Mouse (Mus musculus): Measurements from ENCODE around the gene Ccar1. TPM values are rescaled to one million over a fixed set of nuclear protein-coding genes. Genes with fewer than 3 reads are reported as not detected.

Ccar1 gene
- polyA plus RNA-seq (2016; fragmentation: Nextera tagmentation; extraction: Ambion mirVana): 151 and 157 TPM in 2 replicates

GRCm38 (mm10) chr10:62792177-62793090 is at the start of gene Ccar1:
Gene Ccar1 (minus strand): TSS chr10:62792286.
- Histone ChIP-seq H3K4me1 (peaks cover 19% of the 10 kb centered on the region), H3K27me3 (no peaks in the 10 kb centered on the region), H3K4me3 (peak within 1 kb of the TSS; percentile 100), H3K36me3 (peaks cover 29% of the 10 kb centered on the region), H3K4me2 (replicated peaks) (peak within 1 kb of the TSS; percentile 73), H3K27ac (replicated peaks) (peak within 1 kb of the TSS; percentile 96), H3K9me3 (no peaks in the 10 kb centered on the region), H3K9ac (replicated peaks) (peak within 1 kb of the TSS; percentile 99)
- ATAC-seq (ENCODE audit: low FRiP score, low read depth): peak; percentile 99
- WGBS: 3% methylated on average over 55 of the region's 55 CpGs

GRCm38 (mm10) chr10:62840687-62841086 is 48.6 kb upstream of the Ccar1 start:
- ATAC-seq (ENCODE audit: low FRiP score, low read depth): no peak
- Histone ChIP-seq H3K4me1 (no peaks in the 10 kb centered on the region), H3K4me3 (no peak overlapping the region), H3K4me2 (replicated peaks) (no peak overlapping the region), H3K27ac (replicated peaks) (no peak overlapping the region), H3K36me3 (peaks cover 30% of the 10 kb centered on the region), H3K9ac (replicated peaks) (no peak overlapping the region), H3K27me3 (no peaks in the 10 kb centered on the region), H3K9me3 (no peaks in the 10 kb centered on the region)
- WGBS: 97% methylated on average over 7 of the region's 7 CpGs

DNA sequence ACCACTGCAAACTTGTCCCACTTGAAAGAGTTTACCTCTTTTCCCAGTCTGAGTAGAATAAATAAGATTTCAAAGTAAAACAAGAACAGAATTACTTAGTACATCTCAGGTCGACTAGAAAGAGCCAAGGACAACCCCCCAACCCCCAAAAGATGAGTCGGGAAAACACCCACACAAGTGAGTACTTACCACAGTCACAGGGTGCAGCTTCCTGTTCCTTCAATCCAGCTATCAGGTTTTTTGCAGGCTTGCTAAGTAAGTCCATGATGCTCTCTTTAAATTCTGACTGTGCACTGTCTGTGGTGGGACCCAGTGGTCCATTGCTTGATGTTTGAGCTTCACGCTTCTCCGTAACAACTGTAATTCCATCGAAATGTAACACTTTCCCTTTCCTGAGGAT is 45.9 kb upstream of the Ccar1 start:
- H3K9me3 ChIP-seq: no peaks in the 10 kb centered on the region
- H3K27ac ChIP-seq (replicated peaks): no peak overlapping the region
- H3K4me1 ChIP-seq: no peaks in the 10 kb centered on the region
- no peak for ATAC-seq (ENCODE audit: low FRiP score, low read depth)
- no peak overlapping the region for H3K4me3 ChIP-seq
- peaks cover 36% of the 10 kb centered on the region for H3K36me3 ChIP-seq
- H3K9ac ChIP-seq (replicated peaks): no peak overlapping the region
- 94% methylated on average over 5 of the region's 5 CpGs for WGBS
- H3K4me2 ChIP-seq (replicated peaks): no peak overlapping the region
- no peaks in the 10 kb centered on the region for H3K27me3 ChIP-seq

DNA sequence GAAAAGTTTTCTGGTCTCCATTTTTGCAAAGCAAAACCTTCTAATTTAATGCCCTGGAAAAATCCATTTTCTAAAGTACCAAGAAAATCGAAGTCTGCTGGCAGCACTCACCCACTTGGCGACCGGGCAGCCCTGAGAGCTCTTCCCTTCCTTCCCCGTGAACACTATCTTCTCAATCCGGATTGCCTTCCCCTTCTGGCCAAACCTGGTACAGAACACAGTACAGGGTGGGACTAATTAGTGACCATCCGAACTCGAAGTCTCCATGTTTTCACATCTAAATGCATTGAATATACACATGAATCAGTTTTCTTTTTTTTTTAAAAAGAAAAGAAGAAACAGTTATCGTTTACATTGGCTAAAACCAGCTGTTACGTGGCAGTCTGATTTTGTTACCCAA is 40.7 kb upstream of the Ccar1 start:
- Histone ChIP-seq H3K4me2 (replicated peaks) (no peak overlapping the region), H3K9me3 (no peaks in the 10 kb centered on the region), H3K4me1 (no peaks in the 10 kb centered on the region), H3K27ac (replicated peaks) (no peak overlapping the region), H3K4me3 (no peak overlapping the region), H3K9ac (replicated peaks) (no peak overlapping the region), H3K27me3 (no peaks in the 10 kb centered on the region), H3K36me3 (peaks cover 10% of the 10 kb centered on the region)
- WGBS: 84% methylated on average over 9 of the region's 9 CpGs
- no peak for ATAC-seq (ENCODE audit: low FRiP score, low read depth)

DNA sequence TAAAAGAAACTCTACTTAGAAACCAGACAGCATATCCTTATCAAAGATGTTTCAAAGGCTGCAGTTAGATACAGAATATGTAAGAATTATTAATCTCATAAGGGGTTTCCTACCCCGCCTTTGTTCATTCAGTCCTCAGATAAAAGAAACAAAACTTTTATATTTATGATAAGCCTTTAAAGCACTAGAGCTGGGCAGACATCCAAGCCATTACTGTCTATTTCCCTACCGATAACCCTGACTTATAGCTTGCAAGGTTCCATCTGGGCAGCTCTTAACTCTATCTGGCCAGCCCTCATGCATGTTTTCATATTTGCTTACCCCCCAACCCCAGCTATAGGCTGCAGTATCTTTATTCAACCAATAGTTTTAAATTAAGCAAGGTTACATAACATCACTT is 39.5 kb upstream of the Ccar1 start:
- H3K36me3 ChIP-seq: peaks cover 14% of the 10 kb centered on the region
- H3K9me3 ChIP-seq: no peaks in the 10 kb centered on the region
- 97% methylated on average over 2 of the region's 2 CpGs for WGBS
- ATAC-seq (ENCODE audit: low FRiP score, low read depth): no peak
- no peak overlapping the region for H3K9ac ChIP-seq (replicated peaks)
- H3K27me3 ChIP-seq: no peaks in the 10 kb centered on the region
- no peaks in the 10 kb centered on the region for H3K4me1 ChIP-seq
- no peak overlapping the region for H3K4me2 ChIP-seq (replicated peaks)
- H3K4me3 ChIP-seq: no peak overlapping the region
- no peak overlapping the region for H3K27ac ChIP-seq (replicated peaks)

- WGBS: 84% methylated on average over 8 of the region's 8 CpGs
- H3K27ac ChIP-seq (replicated peaks): no peak overlapping the region
- H3K27me3 ChIP-seq: no peaks in the 10 kb centered on the region
- H3K9ac ChIP-seq (replicated peaks): no peak overlapping the region
- H3K9me3 ChIP-seq: no peaks in the 10 kb centered on the region
- no peaks in the 10 kb centered on the region for H3K4me1 ChIP-seq
- no peak for ATAC-seq (ENCODE audit: low FRiP score, low read depth)
- H3K4me2 ChIP-seq (replicated peaks): no peak overlapping the region
- H3K4me3 ChIP-seq: no peak overlapping the region
- H3K36me3 ChIP-seq: peaks cover 23% of the 10 kb centered on the region
These were observed 32.4 kb upstream of the Ccar1 start for GRCm38 (mm10) chr10:62824474-62824873.

DNA sequence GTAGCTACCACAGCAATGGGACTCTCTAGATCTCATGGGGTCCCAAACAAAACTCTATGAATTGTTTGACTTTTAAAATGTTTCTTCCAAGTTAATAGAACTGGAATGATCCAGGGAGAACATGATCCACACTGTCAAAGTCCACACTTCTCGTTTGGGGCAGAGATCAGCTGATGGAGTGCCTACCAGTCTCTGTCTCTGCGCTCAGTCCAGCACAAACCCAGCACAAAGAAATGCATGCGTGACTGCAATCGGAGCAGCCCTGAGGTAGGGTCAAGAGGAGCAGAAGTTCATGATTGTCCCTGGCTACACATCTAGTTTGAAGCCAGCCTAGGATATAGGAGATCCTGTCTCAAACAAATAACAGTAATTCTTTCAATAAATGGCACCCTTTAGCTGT is 31.3 kb upstream of the Ccar1 start:
- ATAC-seq (ENCODE audit: low FRiP score, low read depth): no peak
- H3K4me2 ChIP-seq (replicated peaks): no peak overlapping the region
- peaks cover 34% of the 10 kb centered on the region for H3K36me3 ChIP-seq
- no peaks in the 10 kb centered on the region for H3K4me1 ChIP-seq
- WGBS: 79% methylated on average over 4 of the region's 4 CpGs
- no peak overlapping the region for H3K4me3 ChIP-seq
- no peaks in the 10 kb centered on the region for H3K9me3 ChIP-seq
- no peak overlapping the region for H3K27ac ChIP-seq (replicated peaks)
- no peaks in the 10 kb centered on the region for H3K27me3 ChIP-seq
- H3K9ac ChIP-seq (replicated peaks): no peak overlapping the region

DNA sequence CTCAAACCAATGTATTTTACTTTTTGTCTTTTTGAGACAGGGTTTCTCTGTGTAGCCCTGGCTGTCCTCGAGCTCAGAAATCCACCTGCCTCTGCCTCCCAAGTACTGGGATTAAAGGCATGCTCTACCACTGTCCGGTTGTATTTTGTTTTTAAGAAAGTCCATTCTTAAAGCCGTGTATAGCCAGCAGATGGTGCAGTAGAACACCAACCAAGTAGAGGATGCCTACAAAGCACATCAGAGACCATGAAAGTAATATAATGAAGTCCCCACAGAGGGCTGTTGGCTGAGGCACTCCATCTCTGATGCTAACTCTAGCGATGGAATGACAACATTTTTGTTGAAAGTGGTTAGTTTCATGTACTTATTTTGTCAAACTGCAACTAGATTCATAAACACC is 17.9 kb upstream of the Ccar1 start:
- H3K4me1 ChIP-seq: no peaks in the 10 kb centered on the region
- H3K9me3 ChIP-seq: no peaks in the 10 kb centered on the region
- no peak overlapping the region for H3K4me3 ChIP-seq
- H3K36me3 ChIP-seq: peaks cover 33% of the 10 kb centered on the region
- no peak overlapping the region for H3K4me2 ChIP-seq (replicated peaks)
- no peak overlapping the region for H3K27ac ChIP-seq (replicated peaks)
- H3K9ac ChIP-seq (replicated peaks): no peak overlapping the region
- no peak for ATAC-seq (ENCODE audit: low FRiP score, low read depth)
- 82% methylated on average over 4 of the region's 4 CpGs for WGBS
- H3K27me3 ChIP-seq: no peaks in the 10 kb centered on the region

DNA sequence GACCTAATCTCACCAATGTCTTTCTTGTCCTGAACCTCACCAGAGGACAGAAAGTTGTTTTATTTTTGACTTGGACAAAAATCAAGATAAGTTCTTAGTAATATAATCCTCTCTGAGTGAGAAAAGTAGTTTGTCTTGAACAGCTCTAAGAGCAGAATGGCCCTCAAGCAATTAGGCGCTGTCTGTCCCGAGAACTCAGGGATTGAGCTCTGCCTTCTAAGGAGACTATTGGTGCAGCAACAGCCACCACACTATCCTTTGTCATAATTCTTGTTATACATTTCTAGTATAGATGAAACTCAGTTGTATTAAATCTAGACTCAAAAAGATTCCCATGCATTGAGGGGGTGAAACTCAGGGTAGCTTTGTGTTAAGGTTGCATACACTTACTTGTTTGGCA is 16.7 kb upstream of the Ccar1 start:
- ATAC-seq (ENCODE audit: low FRiP score, low read depth): no peak
- 95% methylated on average over 2 of the region's 2 CpGs for WGBS
- Histone ChIP-seq H3K9me3 (no peaks in the 10 kb centered on the region), H3K4me2 (replicated peaks) (no peak overlapping the region), H3K9ac (replicated peaks) (no peak overlapping the region), H3K27ac (replicated peaks) (no peak overlapping the region), H3K36me3 (peaks cover 21% of the 10 kb centered on the region), H3K4me3 (no peak overlapping the region), H3K27me3 (no peaks in the 10 kb centered on the region), H3K4me1 (no peaks in the 10 kb centered on the region)

GRCm38 (mm10) chr10:62808316-62808715 is 16.2 kb upstream of the Ccar1 start:
- H3K4me3 ChIP-seq: no peak overlapping the region
- H3K36me3 ChIP-seq: peaks cover 16% of the 10 kb centered on the region
- 93% methylated on average over 7 of the region's 7 CpGs for WGBS
- no peaks in the 10 kb centered on the region for H3K27me3 ChIP-seq
- no peaks in the 10 kb centered on the region for H3K4me1 ChIP-seq
- H3K9me3 ChIP-seq: no peaks in the 10 kb centered on the region
- no peak overlapping the region for H3K27ac ChIP-seq (replicated peaks)
- no peak for ATAC-seq (ENCODE audit: low FRiP score, low read depth)
- H3K4me2 ChIP-seq (replicated peaks): no peak overlapping the region
- no peak overlapping the region for H3K9ac ChIP-seq (replicated peaks)

DNA sequence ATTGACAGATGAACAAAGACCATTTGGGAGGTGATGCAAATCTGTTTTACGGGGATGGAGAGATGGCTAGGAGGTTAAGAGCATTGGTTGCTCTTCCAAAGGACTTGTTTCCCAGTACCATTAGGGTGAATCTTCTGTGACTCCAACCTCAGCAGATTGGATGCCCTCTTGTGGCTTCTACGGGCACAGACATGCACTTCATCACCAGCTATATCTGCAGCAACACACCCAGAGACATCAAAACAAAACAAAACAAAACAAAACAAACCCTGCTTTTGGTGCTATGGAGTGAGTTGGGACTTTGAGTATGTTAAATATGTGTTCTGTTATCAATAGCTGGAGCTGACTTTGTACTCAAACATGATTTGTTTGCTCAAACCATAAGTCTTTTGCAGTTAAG is 12.0 kb upstream of the Ccar1 start:
- 74% methylated on average over 2 of the region's 2 CpGs for WGBS

DNA sequence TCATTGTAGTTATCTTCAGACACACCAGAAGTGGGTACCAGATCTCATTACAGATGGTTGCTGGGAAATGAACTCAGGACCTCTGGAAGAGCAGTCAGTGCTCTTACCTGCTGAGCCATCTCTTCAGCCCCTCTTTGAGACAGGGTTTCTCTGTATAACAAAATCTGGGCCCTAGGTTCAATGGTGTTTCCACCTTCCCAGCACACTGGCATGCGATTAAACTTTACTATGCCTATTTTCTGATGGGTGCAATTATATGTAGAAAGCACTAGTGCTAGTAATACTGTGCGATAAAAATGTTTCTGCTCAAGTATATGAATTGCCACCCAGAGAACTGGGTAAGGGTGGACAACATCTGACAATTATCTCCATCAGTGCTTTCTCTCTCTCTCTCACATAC is 11.2 kb upstream of the Ccar1 start:
- WGBS: 97% methylated on average over 2 of the region's 2 CpGs
- no peak overlapping the region for H3K4me2 ChIP-seq (replicated peaks)
- H3K27me3 ChIP-seq: no peaks in the 10 kb centered on the region
- H3K27ac ChIP-seq (replicated peaks): no peak overlapping the region
- no peak for ATAC-seq (ENCODE audit: low FRiP score, low read depth)
- H3K4me3 ChIP-seq: no peak overlapping the region
- H3K9me3 ChIP-seq: no peaks in the 10 kb centered on the region
- H3K4me1 ChIP-seq: no peaks in the 10 kb centered on the region
- no peaks in the 10 kb centered on the region for H3K36me3 ChIP-seq
- H3K9ac ChIP-seq (replicated peaks): no peak overlapping the region

More for the DNA sequence above, 12.0 kb upstream of the Ccar1 start:
- Histone ChIP-seq H3K27ac (replicated peaks) (no peak overlapping the region), H3K4me1 (no peaks in the 10 kb centered on the region), H3K4me2 (replicated peaks) (no peak overlapping the region), H3K9ac (replicated peaks) (no peak overlapping the region), H3K9me3 (no peaks in the 10 kb centered on the region), H3K36me3 (no peaks in the 10 kb centered on the region), H3K4me3 (no peak overlapping the region), H3K27me3 (no peaks in the 10 kb centered on the region)
- no peak for ATAC-seq (ENCODE audit: low FRiP score, low read depth)
